8 mouse cellular contexts compared by ENCODE assay signal in the genomic region with DNA sequence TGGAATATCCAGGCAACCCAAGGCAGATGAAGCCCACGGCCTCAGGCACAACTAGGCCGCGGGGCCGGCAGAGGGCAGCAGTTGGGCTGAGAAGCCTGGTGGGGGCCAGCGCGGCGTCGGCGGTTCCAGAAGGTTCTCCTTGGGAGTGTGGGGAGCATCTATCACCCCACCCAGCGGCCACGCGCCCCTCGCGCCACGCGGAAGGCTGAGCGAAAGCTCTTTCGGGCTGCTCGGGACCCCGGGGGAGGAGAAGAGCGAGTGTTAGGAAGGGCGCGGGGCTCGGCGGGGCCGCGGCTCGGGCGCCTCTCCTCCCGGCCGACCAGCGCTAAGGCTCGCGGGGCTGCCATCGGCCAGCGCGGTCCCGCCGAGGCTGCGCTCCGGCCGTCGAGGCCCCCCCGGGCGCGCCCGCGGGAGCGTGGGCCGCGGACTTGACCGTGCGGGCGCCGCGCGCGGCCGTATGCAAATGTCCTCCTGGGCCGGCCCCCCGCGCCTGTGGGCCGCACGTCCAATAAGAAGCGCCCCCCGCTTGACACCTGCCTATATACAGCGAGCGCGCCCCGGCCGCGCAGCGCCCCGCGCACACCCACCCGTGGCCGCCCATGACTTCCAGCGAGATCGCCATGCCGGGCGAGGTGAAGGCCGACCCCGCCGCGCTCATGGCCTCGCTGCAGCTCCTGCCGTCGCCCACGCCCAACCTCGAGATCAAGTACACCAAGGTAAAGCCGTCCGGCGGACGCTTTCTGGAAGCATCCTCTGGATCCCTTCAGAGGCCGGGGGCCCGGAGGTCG. TPM values are rescaled to one million over a fixed set of nuclear protein-coding genes. Genes with fewer than 3 reads are reported as not detected.
DNase-seq lines count a peak whose midpoint lies in the region; ATAC-seq and TF ChIP-seq lines count a peak whose summit lies in the region.

Gene Aldh1a2 (plus strand): TSS at position 542 of the 788 bp plus-strand sequence.

- H3K4me2 ChIP-seq in embryonic facial prominence, embryonic 14.5 days (ENCODE audit: low read depth, low read length) = peak within 1 kb of the TSS; percentile 77
- H3K4me2 ChIP-seq in heart, embryonic 13.5 days = peak within 1 kb of the TSS; percentile 75
- peak within 1 kb of the TSS; percentile 82 for H3K4me2 ChIP-seq in kidney, embryonic 16.5 days (replicated peaks; ENCODE audit: low read depth, low read length)

- no peaks in the 10 kb centered on the region for H3K9me3 ChIP-seq in embryonic facial prominence, embryonic 14.5 days (ENCODE audit: control insufficient read depth, low read length)
- H3K9me3 ChIP-seq in heart, embryonic 13.5 days = no peaks in the 10 kb centered on the region
- H3K9me3 ChIP-seq in kidney, embryonic 16.5 days (ENCODE audit: low read length) = no peaks in the 10 kb centered on the region

- peak within 1 kb of the TSS; percentile 54 for H3K9ac ChIP-seq in embryonic facial prominence, embryonic 14.5 days (ENCODE audit: low read depth, low read length)
- H3K9ac ChIP-seq in heart, embryonic 13.5 days = peak within 1 kb of the TSS; percentile 65
- peak within 1 kb of the TSS; percentile 81 for H3K9ac ChIP-seq in kidney, embryonic 16.5 days (replicated peaks; ENCODE audit: low read length)

- peak within 1 kb of the TSS; percentile 33 for H3K4me3 ChIP-seq in left cerebral cortex, adult 2 months
- H3K4me3 ChIP-seq in embryonic facial prominence, embryonic 14.5 days (ENCODE audit: low read depth, low read length) = peak within 1 kb of the TSS; percentile 47
- peak within 1 kb of the TSS; percentile 55 for H3K4me3 ChIP-seq in heart, embryonic 13.5 days
- H3K4me3 ChIP-seq in kidney, embryonic 16.5 days (ENCODE audit: low read length) = peak within 1 kb of the TSS; percentile 58

- peak; percentile 90 for ATAC-seq in embryonic facial prominence, embryonic 14.5 days (ENCODE audit: low read depth)
- peak; percentile 54; the same call in 1 of the 2 replicates for ATAC-seq in heart, embryonic 13.5 days (ENCODE audit: extremely low read depth, insufficient number of reproducible peaks, low FRiP score, low TSS enrichment)
- peak; percentile 92 for ATAC-seq in kidney, embryonic 16.5 days (ENCODE audit: low FRiP score, low TSS enrichment)

- WGBS in embryonic facial prominence, embryonic 14.5 days = 2% methylated on average over 16 of the region's 97 CpGs
- under 1% methylated on average over 83 of the region's 97 CpGs for WGBS in heart, embryonic 13.5 days
- WGBS in kidney, embryonic 16.5 days = under 1% methylated on average over 87 of the region's 97 CpGs

- peaks cover 4% of the 10 kb centered on the region; the same call in 1 of the 2 replicates for H3K4me1 ChIP-seq in embryonic facial prominence, embryonic 14.5 days (ENCODE audit: control insufficient read depth, insufficient read depth, low read length)
- H3K4me1 ChIP-seq in heart, embryonic 13.5 days = peaks cover 10% of the 10 kb centered on the region
- peaks cover 8% of the 10 kb centered on the region for H3K4me1 ChIP-seq in kidney, embryonic 16.5 days (ENCODE audit: insufficient read depth, low read length)

- H3K27me3 ChIP-seq in embryonic facial prominence, embryonic 14.5 days (replicated peaks; ENCODE audit: control insufficient read depth, insufficient read depth, low read length) = peaks cover 62% of the 10 kb centered on the region
- H3K27me3 ChIP-seq in heart, embryonic 13.5 days (replicated peaks) = peaks cover 75% of the 10 kb centered on the region
- peaks cover 12% of the 10 kb centered on the region; the same call in 1 of the 2 replicates for H3K27me3 ChIP-seq in kidney, embryonic 16.5 days (ENCODE audit: insufficient read depth, low read length)

- peak; percentile 54 for TF ChIP-seq CTCF in left cerebral cortex, adult 2 months (IDR thresholded peaks at IDR 0.05)

- H3K27ac ChIP-seq in left cerebral cortex, adult 2 months = no peak within 1 kb of the TSS
- no peak within 1 kb of the TSS for H3K27ac ChIP-seq in embryonic facial prominence, embryonic 14.5 days (replicated peaks; ENCODE audit: low read depth, low read length)
- H3K27ac ChIP-seq in heart, embryonic 13.5 days (replicated peaks) = no peak within 1 kb of the TSS
- peak within 1 kb of the TSS; percentile 79 for H3K27ac ChIP-seq in kidney, embryonic 16.5 days (ENCODE audit: low read length)

- intact Hi-C loops in left cerebral cortex, adult 2 months (cut with DNase I) = loop anchor here (10.0 kb wide), 4 partner anchors 139 to 1461 kb away; no protein-coding TSS in a partner anchor
- intact Hi-C loops in left cerebral cortex, postnatal 25 days (cut with DNase I) = loop anchor here (10.0 kb wide), 2 partner anchors 399 to 1451 kb away; partner anchors contain the start of gene Foxb1

- peak; percentile 16 to 19 for DNase-seq in left cerebral cortex, adult 2 months (ENCODE audit: extremely low spot score in 1 of 2, low spot score in 2 of 2)
- no peak for DNase-seq in left cerebral cortex, postnatal 25 days (ENCODE audit: low spot score in 2 of 2)
- DNase-seq in embryonic facial prominence, embryonic 14.5 days (ENCODE audit: low spot score) = peak; percentile 78
- peak; percentile 80 for DNase-seq in lung, postnatal 10 days
- peak; percentile 64 for DNase-seq in ovary, postnatal 14 days (ENCODE audit: low spot score)
- DNase-seq in urinary bladder, postnatal 10 days (ENCODE audit: low spot score) = peak; percentile 13

- no peaks in the 10 kb centered on the region for H3K36me3 ChIP-seq in embryonic facial prominence, embryonic 14.5 days (ENCODE audit: control insufficient read depth, insufficient read depth, low read length)
- H3K36me3 ChIP-seq in heart, embryonic 13.5 days = no peaks in the 10 kb centered on the region
- H3K36me3 ChIP-seq in kidney, embryonic 16.5 days (ENCODE audit: insufficient read depth, low read length) = no peaks in the 10 kb centered on the region

RNA-seq across cellular contexts. Expression of gene Aldh1a2, which starts in this region (rescaled TPM):
- total RNA-seq in left cerebral cortex, adult 2 months (2021) = 10 to 100 TPM in 1 of 2 experiments, 1 to 10 TPM in 1; 9.6 to 12.0 TPM
- 10 to 100 TPM in 1 of 2 experiments, 1 to 10 TPM in 1; 8.1 to 10.0 TPM for total RNA-seq in left cerebral cortex, postnatal 25 days (2021)
- polyA plus RNA-seq in embryonic facial prominence, embryonic 14.5 days (2014; fragmentation: Nextera tagmentation; extraction: Ambion mirVana) = 41.3 and 50.5 TPM in 2 replicates
- 33.5 and 44.9 TPM in 2 replicates for polyA plus RNA-seq in heart, embryonic 13.5 days (2015; fragmentation: Nextera tagmentation; extraction: Ambion mirVana)
- polyA plus RNA-seq in kidney, embryonic 16.5 days (2015; fragmentation: Nextera tagmentation; extraction: Ambion mirVana) = 327 and 333 TPM in 2 replicates

Comparison
In these comparisons a context has a peak if more than half of its experiments do, and no peak if none do; other contexts are left out.
1. DNase-seq: peak in left cerebral cortex, adult 2 months (2 of 2), embryonic facial prominence, embryonic 14.5 days (single experiment), lung, postnatal 10 days (single experiment), ovary, postnatal 14 days (single experiment) and urinary bladder, postnatal 10 days (single experiment); none in left cerebral cortex, postnatal 25 days (0 of 2).
2. Peak in every context shown above with its lines, with median percentiles within 50 percentile points of each other: H3K4me3 ChIP-seq, ATAC-seq, H3K4me2 ChIP-seq and H3K9ac ChIP-seq.